Mouse (Mus musculus): ENCODE measurements around the gene Myo1e.

Gene Myo1e

DNA sequence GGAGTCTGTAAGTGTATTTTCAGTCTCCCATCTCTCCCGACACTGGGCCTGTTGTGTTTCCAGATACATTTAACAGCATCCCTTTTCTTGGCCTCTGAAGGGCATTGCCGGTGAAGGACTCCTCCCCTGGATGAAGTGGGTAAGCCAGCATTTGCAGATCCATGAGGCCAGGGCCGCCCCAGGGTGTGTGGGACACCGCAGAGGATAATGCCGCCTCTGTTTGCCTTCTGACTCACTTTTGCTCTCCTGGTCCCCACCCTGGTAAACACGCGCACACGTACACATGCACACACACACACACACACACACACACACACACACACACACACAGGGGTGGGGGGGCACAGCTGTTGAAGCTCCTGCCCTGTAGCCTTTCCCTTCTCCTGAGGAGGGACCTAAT, 74.3 kb downstream of the Myo1e start:
- DNase-seq (ENCODE audit: low spot score in 2 of 2): no peak

DNA sequence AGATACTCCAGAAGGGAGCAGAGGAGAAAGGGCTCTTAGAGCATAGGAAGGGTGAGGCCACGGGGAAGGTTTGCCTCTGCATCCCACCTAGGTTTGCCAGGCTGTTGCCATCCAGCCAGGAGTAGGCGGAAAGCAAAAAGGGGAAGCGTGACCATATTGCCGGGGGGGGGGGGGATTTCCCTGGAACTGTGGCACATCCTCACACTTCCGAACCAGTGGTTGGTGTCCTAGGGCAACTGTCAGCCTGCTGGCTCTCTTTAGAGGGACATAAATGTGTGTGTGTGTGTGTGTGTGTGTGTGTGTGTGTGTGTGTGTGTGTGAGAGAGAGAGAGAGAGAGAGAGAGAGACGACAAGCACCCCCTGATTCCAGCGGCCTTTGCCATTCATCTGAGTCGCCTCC, 75.0 kb downstream of the Myo1e start:
- DNase-seq (ENCODE audit: low spot score in 2 of 2): no peak

DNA sequence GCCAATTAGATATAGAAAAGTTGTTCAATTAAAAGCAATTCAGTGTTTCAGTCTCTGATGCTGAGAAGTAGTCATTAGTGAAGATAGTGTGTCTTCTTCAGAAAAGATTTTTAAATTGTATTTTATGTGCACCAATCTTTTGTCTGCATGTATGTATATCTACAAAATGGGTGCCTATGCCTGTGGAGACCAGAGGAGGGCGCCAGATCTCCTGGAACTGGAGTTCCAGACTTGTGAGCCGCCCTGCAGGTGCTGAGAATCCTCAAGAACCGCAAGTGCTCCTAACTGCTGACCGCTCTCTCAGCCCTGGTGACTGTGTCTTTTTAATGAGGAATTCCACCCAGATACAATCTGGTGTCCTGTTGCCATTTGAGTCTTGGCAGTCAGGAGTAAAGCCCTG, 76.0 kb downstream of the Myo1e start:
- DNase-seq (ENCODE audit: low spot score in 2 of 2): no peak

DNA sequence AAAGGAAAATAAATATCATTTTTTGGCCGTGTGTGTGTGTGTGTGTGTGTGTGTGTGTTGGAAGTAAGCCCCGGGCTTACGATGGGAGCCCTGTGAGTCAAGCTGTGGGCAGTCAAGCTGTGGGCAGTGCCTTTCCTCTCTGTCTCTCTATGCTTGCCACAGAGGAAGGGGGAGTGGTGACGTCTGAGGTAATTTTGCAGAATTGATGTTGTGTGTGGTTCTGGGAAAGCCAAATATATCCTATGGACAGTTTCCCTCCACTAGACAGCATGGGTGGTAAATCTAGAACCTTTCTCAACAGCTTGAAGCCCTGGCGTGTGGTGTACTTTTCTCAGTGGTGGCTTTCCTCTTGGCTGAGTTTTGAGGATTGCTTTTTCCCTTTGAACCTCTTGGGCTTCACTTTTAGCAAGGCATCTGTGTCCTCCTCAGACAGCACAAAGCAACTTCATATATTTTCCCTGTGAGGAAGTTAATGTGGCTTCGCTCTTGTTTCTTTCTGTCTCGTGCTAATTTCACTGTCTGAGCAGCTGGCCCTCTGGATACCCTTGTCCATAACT, 77.5 kb downstream of the Myo1e start:
- DNase-seq (ENCODE audit: low spot score in 2 of 2): no peak

DNA sequence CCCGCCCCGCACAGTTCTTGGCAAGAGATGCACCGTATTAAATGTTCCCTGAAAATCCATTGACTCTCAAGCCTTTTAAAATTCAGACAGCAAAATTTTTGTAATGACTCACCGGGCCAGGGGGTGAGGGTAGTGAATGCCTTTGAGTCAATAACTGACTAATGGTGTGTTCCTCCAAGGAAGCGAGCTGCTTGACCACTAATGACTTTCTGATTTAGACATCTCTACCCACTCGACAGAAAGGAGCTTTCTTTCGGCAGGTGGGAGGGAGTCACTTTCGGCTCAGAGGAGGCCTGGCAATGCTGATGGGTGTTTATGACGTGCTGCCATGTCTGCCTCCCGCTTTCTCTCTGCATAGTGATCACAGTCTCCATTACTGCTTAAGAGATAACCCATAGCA, 83.6 kb downstream of the Myo1e start:
- no peak for DNase-seq (ENCODE audit: low spot score in 2 of 2)

DNA sequence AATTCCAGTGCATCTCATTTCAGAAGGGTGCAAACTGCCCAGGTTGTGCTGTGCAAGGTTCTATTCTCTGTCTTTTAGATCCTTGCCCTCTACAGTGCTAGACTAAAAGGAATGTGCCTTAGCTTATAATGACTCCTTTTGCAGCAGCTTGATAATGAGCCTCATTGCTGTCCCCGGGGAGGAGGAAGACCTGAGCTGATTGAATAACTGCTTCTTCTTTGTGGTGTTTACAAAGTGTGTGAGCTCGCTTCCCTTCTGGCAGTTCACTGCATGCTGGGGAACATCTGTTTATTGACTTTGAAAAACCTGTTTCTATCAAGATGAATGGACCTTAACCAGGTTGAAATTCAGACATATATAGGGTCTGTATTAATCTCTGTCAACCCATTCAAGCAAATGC, 89.8 kb downstream of the Myo1e start:
- DNase-seq (ENCODE audit: low spot score in 2 of 2): no peak

DNA sequence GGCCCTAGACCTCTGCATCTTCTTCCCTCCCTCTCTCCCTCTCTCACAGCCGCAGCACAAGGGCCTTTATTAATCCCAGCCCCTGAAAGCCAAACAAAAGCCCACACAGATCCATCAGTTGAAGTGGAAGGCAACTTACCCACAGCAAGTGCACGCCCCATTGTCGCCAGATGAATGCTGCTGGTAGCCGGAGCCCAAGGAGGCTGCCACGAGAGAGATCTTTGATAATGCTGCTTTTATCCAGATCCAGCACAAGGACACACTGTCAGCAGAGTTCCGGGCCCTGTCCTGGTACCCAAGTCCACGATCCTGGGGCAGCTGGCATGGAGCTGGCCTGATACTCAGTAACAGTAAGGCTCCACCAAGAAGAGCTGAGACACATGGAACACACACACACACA, 91.1 kb downstream of the Myo1e start:
- no peak for DNase-seq (ENCODE audit: low spot score in 2 of 2)

DNA sequence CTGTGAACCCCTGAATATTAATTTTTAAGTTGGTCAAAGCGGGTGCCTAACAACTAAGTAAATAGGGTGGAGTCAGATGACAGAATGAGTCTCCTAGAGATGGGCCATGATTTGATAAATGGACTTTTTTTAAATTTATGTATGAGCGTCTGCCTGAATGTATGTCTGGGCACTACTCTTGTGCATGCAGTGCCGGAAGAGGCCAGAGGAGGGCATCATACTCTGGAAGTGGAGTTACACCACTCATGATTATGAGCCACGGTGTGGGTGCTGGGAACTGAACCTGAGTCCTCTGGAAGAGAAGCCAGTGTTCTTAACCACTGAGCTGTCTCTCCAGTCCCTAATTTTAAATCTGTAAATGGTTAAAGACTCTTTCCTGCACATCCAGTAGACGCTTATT, 93.6 kb downstream of the Myo1e start:
- DNase-seq (ENCODE audit: low spot score in 2 of 2): no peak

DNA sequence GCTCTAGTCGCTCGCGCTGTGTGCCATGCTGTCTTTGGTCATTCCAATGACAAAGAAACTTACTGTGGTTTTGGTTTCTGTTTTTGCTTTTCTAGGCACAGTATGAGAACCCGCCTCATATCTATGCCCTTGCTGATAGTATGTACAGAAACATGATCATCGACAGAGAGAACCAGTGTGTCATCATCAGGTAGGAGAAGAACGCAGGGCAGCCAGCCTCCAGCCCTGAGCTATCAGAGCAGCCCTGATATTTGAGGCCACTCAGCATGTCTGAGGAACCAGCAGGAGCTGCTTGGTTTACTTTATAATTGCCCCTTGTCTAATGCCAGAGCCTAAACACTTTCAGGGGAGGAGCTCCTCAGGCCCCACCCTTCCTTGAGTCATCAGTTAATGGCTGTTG, 94.4 kb downstream of the Myo1e start:
- no peak for DNase-seq (ENCODE audit: low spot score in 2 of 2)

DNA sequence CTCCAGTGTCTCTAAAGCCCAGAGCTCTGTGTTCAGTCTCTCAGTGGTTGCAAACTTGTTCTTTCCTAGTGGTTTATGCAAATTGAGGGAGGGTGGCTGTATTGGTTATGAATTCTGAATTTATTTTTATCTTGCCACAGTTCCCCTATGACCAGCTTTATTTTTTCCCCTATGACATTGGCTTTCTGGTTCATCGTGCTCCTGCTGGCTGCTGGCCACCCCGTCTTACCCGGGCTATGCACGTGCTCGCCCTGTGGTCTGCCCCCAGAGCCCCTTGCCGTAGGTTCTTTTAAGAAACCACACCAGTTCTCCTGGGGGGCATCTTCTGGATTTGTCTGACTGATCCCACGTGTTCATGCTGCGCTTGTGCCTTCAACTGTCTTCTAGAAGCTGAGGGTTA, 97.8 kb downstream of the Myo1e start:
- DNase-seq (ENCODE audit: low spot score in 2 of 2): peak in 1 of 2 experiments; percentile 39

DNA sequence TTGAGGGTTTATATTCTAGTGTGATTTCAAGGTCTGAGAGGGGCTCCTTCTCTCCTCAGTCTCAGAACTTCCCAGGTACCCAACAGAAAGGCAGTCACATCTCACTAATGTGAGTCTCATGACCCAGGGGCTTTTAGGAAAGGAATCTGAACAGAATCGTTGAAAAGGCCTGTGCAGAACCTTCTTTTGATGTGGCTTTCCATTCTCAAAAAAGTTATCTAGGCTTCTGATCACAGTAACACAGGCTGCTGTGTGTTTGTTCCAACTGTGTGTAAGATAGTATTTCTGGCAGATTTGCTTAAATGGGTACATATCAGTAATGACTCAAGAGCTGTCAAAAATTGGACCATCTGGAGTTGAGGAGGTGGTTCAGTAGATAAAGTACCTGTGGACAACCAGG, 102.9 kb downstream of the Myo1e start:
- DNase-seq (ENCODE audit: low spot score in 2 of 2): no peak

DNA sequence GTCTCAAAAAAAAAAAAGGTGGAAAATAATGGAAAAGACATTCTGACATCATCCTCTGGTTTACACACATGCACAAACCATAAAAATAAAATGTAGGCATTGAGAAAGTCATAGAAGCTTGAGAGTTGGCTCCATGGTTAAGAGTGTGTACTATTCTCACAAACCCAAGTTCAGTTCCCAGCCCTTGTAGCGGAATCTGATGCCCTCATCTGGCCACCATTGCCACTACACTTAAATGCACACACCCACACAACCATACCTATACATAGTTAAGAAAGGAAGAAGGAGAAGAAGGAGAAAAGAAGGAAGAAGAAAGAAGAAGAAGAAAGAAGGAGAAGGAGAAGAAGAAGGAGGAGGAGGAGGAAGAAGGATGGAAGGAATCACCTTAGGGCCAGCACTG, 106.9 kb downstream of the Myo1e start:
- no peak for DNase-seq (ENCODE audit: low spot score in 2 of 2)

DNA sequence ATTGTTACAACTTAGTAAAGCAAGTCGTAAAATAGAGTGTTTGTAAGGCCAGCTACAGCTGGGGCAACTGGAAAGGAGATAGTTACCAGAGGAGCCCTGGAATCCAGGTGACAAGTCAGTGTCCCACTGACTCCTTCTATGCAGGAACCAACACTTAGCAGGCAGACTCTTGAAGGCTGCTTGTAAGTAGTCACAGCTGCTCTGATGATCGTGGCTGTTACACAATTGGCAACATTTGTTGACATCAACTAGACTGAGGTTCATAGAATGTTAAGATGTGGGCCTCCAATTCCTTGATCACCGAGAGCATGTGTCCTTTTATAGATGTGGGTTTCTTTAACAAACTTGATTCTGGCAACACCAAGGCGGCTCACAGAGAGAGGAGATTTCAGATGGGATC, 108.0 kb downstream of the Myo1e start:
- no peak for DNase-seq (ENCODE audit: low spot score in 2 of 2)

DNA sequence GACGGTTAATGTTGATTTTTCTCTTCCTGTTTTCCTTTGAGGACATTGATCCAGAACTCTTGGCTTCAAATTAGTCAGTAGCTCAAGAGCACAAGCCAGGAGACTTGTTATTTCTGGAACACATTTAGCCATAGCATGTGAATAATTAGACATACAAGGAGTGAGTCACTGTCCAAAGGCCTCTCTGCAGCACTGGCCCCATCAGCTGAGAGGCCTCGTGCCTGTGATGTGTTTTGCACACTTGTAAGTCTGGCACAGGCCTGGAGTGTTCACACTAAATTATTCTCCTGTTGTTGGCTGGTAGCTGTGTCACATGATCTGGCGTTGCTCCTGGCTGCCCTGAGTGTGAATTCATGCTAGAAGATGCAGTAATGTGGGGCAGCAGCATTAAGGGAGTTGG, 111.5 kb downstream of the Myo1e start:
- no peak for DNase-seq (ENCODE audit: low spot score in 2 of 2)

DNA sequence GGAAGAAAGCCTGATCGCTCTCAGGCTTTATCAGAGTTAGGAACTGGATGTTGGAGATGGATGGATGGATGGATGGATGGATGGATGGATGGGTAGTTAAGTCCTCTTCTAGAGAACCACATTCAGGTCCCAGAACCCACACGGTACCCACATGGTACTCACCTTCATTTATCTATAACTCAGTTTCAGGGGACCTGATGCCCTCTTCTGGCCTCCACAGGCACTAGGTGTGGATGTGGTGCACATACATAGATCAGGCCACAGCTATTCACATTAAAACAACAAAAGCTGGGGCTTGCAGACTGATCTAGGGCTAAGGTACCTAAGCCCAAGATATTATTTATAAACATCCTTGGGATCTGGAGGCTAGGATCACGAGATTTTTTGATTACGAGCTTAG, 117.2 kb downstream of the Myo1e start:
- no peak for DNase-seq (ENCODE audit: low spot score in 2 of 2)

DNA sequence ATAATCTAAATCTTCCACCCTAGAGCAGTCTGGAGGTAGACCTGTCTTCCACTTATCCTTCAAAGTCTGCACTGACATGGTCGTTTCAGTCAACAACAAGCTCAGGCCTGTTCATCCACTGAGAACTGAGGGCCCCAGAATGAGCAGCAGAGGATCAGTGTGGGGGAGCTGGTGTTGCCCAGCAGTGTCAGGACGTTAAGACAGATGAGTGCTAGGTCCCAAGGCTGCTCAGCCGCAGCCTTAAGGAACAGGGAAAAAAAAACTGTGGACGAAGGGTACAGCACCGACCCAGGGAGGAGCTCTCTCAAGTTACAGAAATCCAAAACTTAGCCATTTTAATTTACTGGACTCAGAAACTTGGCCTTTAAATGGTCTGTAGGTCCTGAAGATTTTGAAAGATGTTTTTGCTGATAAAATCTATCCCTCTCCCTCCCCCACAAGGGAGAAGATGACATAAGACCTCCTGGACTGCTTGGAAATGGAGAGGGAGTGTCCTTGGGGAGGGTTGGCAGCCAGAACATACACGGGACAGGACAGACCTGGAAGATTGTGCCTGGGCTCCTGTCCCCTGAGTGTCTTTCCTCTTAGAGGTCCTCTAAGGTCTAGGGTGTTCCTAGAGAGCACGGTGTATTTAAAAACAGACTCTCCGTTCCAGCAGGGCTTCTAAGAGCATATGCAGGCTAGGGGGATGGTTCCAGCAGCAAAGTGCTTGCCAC, 118.9 kb downstream of the Myo1e start:
- DNase-seq (ENCODE audit: low spot score in 2 of 2): no peak

DNA sequence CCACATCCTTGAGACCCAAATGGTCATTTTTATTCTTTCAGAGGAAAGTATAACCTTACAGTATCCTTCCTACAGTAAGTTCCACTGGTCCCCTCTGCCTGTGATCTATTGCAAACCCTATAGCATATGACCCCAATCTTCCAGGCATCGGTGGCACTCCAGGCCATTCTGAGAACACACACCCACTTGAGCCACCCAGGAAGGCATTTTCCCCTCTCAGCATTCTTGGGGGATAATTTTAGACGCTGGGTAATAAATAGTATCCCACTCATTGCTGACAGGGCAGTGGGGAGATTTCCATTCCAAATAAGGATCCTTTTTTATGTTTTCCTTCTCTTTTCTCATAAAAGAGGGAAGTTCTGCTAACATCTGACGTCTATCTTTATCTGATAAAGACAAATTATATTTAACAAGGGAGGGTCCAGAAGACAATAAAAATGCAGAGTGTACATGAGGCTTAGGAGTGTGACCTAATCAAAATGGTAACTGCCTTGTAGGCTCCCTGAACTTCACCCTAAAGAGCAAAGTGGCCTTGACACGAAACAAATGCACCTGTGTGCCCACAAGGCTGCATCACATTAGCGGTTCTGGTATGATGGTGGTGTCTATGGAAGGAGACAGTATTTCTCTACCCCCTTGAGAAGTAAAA, 121.2 kb downstream of the Myo1e start:
- DNase-seq (ENCODE audit: low spot score in 2 of 2): no peak

DNA sequence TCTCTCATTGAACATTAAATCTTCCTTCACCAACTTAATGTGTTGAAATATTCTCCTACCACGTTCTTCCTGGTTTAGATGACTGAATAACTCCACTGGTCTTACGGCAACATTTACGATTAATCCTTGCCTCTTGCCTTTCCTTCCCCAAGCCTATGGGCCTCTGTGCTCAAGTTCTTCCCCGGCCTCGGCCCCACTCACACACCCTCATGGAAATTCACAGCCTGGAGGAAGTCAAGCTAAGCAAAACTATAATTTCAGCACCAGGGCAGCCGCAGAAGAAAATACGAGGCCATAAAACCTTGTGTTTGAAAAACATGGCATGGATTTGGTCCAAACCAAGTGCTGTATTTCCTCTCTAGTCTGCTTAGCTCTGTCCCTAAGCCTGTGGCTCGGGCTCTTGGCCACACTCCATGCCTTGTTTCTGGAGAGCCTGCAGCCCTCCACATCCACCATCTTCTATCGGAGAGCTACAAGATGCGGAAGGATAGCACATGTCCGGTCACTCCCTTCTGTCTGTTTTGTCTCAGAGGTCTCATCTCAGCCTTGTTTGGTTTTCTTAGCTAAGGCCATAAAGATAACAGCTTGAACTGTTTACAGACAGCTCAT, 124.7 kb downstream of the Myo1e start:
- no peak for DNase-seq (ENCODE audit: low spot score in 2 of 2)

DNA sequence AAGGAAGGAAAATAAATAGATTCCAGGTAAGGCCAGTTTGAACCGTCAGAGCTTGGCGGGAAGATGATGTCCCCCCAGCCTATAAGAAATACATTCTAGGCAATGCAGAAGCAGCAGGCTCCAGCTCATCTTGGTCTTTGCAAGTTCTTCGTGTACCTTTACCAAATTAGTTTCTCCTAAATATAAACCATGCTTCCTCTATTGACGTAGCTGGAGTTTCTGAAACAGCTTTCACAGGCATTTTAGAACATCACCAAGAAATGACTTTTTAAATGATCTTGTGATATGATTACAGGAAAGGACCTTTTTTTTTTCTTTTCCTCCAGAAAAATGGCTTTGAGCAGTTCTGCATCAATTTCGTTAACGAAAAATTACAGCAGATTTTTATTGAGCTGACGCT, 131.2 kb downstream of the Myo1e start:
- no peak for DNase-seq (ENCODE audit: low spot score in 2 of 2)

DNA sequence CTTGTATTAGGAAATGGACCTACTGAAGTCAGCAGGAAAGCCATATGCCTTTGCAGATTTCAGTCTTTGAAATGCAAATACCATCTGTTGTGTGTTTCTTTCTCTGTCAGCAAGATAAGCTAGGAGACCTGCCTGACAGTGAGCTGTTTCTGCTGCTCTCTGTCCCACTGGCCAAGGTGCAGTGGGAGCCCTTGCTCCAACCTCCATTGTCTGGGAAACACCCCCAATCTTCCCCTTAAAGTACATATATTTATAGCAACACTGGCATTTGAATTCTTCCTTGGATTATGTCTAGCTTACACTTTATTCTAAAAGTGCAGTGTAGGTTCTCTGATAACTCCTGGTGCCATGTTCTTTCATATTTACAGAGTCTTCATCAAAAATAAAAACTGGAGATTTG, 131.7 kb downstream of the Myo1e start:
- DNase-seq (ENCODE audit: low spot score in 2 of 2): no peak

DNA sequence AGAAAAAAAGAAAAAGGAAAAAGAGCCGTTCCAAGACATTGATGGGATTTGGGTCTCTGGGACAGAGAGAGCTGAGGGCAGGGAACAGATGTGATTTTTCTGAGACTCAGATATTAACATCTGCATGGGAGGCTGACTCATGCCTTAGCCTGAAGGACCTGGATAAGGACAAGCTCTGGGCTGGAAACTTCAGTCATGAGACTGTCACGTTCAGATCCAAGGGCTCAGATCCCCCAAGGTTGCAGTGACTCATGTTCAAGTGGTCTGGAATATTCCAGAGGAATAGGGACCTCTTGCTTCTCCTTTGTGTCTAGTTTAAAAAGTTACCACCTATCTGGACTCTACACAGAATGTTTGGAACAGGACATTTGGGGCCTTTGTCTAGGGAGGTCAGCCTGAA, 142.1 kb downstream of the Myo1e start:
- no peak for DNase-seq (ENCODE audit: low spot score in 2 of 2)

DNA sequence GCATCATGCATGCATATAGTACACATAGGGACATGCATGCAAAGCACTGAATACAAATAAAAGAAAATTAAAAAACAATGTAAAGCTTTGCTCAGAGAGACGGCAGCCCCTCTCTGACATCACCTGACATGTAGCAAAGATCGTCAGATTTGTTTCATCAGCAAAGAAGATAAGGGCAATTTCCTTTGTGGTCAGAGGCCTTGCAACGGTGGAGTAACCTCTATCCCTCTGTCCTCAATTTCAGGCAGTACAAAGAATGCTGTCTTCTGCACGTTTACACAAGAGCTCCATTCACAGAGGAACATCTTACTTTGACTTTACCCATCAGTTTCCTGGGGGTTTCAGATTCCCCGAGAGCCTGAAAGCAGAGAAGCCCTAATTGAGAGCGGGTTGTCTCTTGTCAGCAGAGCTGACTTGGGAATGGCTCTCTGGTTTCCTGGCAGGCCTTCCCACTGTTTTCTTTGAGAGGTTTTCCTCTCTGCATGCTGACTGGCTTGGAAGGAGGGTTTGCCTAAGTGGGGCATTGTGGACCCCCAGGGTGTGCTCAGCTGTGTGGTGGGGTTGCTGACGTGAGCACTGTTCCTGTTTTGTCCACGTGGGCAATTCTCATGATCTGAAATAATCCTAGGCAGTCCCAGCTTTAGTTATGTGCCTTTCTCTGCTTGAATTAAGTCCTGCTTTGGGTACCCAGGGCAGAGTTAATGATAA, 144.6 kb downstream of the Myo1e start:
- DNase-seq (ENCODE audit: low spot score in 2 of 2): no peak

DNA sequence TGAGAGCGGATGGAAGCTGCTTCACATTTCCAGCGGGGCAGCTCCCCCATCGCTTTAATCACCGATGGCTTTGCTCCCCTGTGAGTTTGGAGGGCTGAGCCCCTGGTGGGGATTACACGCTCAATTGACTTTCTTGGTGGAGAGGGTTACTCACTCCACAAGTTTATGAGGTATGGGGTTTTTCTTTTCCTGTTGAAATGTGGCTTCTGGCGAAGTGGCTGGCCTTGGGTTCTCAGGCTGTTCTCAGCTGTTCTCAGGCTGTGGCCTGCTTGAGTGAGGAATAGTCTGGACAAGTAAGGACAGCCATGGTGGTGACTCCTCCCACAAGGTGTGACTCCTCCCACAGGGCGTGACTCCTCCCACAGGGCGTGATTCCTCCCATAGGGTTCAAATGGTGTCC, 149.1 kb downstream of the Myo1e start:
- no peak for DNase-seq (ENCODE audit: low spot score in 2 of 2)

Data from spleen, postnatal 4 days (tissue).